ENCODE assay signal across 10 mouse cellular contexts in the genomic region with DNA sequence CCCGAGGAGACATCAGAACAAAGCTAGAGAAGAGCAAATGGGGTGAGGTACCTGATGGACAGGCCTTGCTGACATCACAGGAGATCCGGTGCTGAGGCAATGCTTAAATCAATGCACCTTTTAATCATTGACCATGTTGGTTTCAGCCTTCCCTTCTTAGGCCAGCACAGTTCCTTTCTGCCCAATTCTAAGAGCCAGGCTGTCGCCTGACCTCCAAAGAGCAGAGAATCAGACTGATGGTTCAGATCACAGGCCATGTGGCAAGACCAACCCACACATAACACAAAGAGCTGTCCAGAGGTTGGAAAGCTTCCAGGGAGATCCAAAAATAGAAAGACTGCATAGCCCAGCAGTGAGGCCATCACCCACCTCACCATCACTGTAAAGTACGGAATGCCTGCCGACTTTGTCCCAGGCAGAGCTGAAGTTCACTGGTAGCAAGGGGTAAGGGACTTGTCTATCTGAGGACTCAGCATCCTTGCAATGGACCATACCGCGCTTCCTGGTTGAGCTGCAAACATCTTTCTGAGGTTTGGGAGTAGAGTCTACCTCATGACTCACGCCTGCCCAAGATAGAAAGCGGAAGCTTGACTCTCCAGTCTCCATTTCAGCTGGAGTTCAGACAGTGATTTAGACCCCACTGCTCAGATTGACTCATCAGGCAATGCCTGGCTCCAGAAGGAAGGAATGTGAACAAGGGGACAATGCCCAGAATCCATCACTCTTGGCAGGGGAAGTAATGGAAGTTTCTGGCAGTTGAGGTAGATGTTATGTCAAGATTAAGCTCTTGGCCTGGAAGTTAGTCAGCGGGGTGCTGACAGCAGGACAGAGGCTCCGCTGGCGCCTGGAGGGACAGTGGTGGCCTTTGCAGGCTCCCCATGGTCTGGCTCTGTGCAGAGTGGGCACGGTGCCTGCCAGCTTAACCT.
DNase-seq lines count a peak whose midpoint lies in the region; ATAC-seq and TF ChIP-seq lines count a peak whose summit lies in the region.
"Had no signal": no experiment of that assay in that cellular context is flagged by ENCODE, and none has a peak within 500 bp of the region (broad histone marks: within the 10 kb centered on the region; RNA-seq: fewer than 3 reads in every experiment).

No protein-coding gene starts in this region.

- ATAC-seq in heart, embryonic 16.5 days (replicated peaks; ENCODE audit: extremely low read depth, insufficient read depth, low FRiP score): peak; percentile 86

- no peak overlapping the region for H3K4me3 ChIP-seq in gastrocnemius, adult 2 months
- H3K4me3 ChIP-seq in heart, embryonic 16.5 days (ENCODE audit: low read length): no peak overlapping the region
- H3K4me3 ChIP-seq: limb, embryonic 12.5 days had no signal

- H3K4me2 ChIP-seq in heart, embryonic 16.5 days (ENCODE audit: low read depth, low read length): peak overlapping the region; percentile 33
- H3K4me2 ChIP-seq: limb, embryonic 12.5 days had no signal

- no peaks in the 10 kb centered on the region for H3K36me3 ChIP-seq in heart, embryonic 16.5 days (ENCODE audit: control insufficient read depth, insufficient read depth)
- H3K36me3 ChIP-seq: limb, embryonic 12.5 days had no signal

- no peak for TF ChIP-seq CTCF in gastrocnemius, adult 2 months (IDR thresholded peaks at IDR 0.05)

- no peaks in the 10 kb centered on the region for H3K27me3 ChIP-seq in heart, embryonic 16.5 days (ENCODE audit: control insufficient read depth, insufficient read depth, low read length)

- H3K9ac ChIP-seq in heart, embryonic 16.5 days (ENCODE audit: low read length): peak overlapping the region; percentile 21
- H3K9ac ChIP-seq: limb, embryonic 12.5 days had no signal

- peak overlapping the region; percentile 24; the same call in 1 of the 2 replicates for H3K27ac ChIP-seq in gastrocnemius, adult 2 months
- H3K27ac ChIP-seq in heart, embryonic 16.5 days (ENCODE audit: low read length): peak overlapping the region; percentile 84
- H3K27ac ChIP-seq: limb, embryonic 12.5 days had no signal

- H3K9me3 ChIP-seq in heart, embryonic 16.5 days (replicated peaks; ENCODE audit: control insufficient read depth, low read length): no peaks in the 10 kb centered on the region
- H3K9me3 ChIP-seq: limb, embryonic 12.5 days had no signal

- intact Hi-C loops in gastrocnemius, adult 2 months (cut with DNase I): no loop called here
- intact Hi-C loops in gastrocnemius, postnatal 36 days (cut with DNase I): no loop called here

- H3K4me1 ChIP-seq in heart, embryonic 16.5 days (ENCODE audit: control insufficient read depth, insufficient read depth, low read length): peaks cover 19% of the 10 kb centered on the region

- peak; percentile 44 for DNase-seq in gastrocnemius, adult 2 months
- DNase-seq in gastrocnemius, postnatal 36 days: no peak
- DNase-seq in 416B (ENCODE audit: low read depth): peak; percentile 11
- DNase-seq in cerebellum, postnatal 10 days: peak; percentile 65 to 70
- no peak for DNase-seq in layer of hippocampus, adult 11-12 months (ENCODE audit: low spot score)
- no peak for DNase-seq in kidney, postnatal 4 days
- no peak for DNase-seq in thymus, postnatal 0 days (ENCODE audit: low spot score)
- DNase-seq: kidney, adult 18-20 months had no signal

- WGBS in heart, embryonic 16.5 days: 32% methylated on average over 13 of the region's 13 CpGs

Comparison
In these comparisons a context has a peak if more than half of its experiments do, and no peak if none do; other contexts are left out.
1. DNase-seq: peak in gastrocnemius, adult 2 months (single experiment), 416B (single experiment) and cerebellum, postnatal 10 days (2 of 2); none in gastrocnemius, postnatal 36 days (0 of 2), layer of hippocampus, adult 11-12 months (single experiment), kidney, postnatal 4 days (0 of 2) and thymus, postnatal 0 days (single experiment).